Mouse (Mus musculus) ovary, postnatal 14 days (tissue): ENCODE measurements at regions not wholly inside any gene's neighbourhood (a gene's known extent, or its start where the extent isn't known, plus 50 kb on each side); places are given as distances from the start of the nearest gene placed in this dataset.

ENCODE experiments used
- DNase-seq: peaks from one replicate; pipeline ENCODE4 v3.0.0; 2022; ENCODE audit warnings: low spot score

DNA sequence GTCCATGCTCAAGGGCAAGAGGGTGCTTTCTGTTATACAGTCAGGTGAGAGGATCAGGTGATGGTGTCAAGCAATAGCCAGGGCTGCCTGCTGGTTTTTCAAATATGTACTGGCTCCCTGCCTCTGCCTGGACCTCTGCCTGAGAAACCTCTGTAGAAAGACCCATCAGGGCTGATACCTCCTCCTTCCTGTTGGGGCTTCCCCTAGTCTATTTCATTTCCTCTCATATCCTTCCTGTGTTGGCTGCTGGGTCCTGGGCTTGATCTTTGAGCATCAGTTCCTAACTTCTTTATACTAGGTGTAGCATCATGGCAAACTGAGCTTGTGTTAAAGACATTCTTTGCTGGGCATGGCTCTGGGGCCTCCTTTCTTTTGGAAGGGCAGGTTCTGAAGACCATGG lies 89.5 kb downstream of the Tmem38b start:
- DNase-seq, result no peak

DNA sequence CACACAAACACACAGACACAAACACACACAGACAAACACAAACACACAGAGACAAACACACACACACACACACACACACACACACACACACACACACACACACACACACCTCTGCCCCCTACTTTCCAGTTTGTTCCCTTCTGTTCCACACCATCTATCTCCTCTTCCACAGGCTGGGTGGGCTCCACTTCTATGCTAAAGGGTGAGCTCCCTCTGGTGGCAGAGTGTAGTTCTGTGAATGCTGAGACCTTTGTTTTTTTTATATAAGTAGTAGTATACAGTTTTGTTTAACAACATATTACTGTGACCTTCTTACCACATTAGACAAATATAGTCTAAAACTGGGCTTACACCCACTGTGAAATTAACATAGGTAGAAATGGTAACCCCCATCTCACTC lies 93.3 kb downstream of the Tmem38b start:
- peak; percentile 37 for DNase-seq

DNA sequence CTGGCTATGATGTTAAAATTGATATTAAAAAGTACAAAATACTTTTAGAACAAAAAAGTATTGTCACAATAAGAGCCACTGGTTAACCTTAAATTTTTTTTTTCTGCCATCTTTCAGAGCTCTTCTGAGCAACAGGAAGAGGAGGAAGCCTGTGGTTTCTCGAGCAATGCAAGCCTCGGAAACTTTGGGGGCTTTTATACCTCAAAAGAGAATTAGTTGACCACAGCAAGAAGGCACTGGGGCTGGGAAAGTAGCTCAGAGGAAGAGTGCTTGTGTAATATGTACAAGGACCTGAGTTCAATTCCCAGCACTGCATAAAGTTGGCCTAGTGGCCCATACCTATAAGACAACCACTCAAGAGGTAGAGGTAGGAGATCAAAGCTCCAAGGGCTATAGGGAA lies 94.7 kb downstream of the Tmem38b start:
- DNase-seq, result no peak

DNA sequence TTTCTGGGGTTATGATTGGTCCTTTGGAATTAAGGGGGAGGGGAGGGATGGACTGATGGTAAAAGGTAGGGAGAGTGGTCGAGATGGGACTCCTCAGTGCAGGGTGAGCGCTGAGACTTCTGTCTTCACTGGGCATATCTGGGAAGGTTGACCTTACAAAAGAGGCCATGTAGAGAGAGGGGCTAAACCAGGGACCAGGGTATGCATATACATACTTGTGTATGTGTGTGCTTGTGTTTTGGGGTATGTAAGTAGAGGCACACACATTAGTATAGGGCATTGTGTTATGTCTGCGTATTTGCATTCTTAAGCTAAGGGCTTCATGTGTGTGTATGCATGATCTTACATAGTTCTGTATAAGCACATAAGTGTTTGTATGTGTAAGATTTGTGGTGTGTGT lies 105.2 kb downstream of the Tmem38b start:
- DNase-seq, result no peak

DNA sequence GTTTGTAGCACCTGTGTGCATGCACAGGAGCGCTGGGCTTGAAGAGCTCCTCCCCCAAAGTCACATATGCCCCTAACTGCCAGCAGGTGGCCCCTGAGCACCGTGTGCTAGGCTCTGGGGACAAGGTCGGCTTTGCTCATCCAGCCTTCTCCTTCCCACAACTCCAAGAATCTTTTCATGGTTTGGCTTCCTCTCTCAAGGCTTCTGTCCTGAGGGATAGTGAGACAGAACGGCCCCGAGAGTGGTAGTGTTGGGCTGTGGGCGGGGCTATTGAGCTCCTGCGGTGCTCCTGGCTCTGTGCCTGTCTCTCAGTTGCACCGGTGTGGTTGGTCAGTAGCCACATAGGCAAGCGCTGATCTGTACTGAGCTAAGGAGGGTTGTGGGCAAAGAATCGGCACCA lies 105.7 kb downstream of the Tmem38b start:
- peak; percentile 36 for DNase-seq

DNA sequence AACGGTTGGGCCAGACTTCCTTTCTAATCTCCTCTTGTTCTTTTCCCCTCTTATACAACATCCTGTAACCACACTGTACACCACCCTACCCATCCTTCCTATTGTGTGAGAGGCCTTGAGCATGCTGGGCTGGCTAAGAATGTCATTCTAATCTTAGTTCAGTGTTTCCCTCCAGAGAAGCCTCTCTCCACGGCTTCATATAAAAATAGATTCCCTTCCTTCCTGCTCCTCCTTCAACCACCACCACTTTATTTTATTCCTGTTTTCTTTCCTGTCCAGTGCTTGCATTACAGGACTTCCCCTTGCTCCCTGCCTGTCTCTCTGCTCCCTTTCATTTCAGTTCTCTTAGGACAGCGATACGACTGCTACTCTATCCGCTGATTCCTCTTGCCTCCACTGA lies 109.5 kb downstream of the Tmem38b start:
- no peak for DNase-seq

DNA sequence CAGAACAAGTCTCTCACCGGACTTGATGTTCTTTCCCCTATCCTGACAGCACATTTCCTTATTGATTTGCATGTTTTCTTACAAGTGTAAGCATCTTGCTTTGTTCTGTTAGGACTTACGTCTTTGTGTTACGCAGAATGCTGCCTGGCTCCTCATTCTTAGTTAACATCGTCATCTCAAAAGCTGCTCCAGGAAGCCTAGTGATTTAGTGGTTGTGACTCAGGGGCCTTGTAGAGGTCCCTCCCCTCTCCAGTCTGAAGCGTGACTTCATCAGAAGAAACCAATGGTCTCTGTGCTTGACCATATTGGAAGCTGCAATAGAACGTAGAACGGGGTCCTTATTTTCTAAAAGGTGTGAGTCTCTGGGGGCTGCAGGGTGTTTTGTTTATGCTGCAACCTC lies 122.9 kb downstream of the Tmem38b start:
- DNase-seq, result no peak

DNA sequence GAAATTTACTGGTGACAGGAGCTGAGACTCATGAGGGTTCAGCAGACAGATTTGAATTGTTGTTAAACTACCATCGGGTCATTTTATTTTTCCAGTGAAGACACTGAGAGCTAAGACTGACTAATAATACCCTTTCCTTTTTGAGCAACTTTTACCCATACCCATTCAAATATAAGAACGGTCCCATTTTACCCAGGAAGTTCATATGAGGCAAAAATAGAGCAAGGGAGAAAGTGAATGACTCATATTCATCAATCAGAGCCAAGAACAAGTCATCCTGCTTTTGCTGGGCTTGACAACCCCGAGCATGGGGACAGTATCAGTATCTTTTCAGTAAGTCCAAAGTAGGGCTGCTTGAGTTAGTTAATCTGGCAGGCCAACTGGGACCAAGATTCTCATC lies 123.3 kb downstream of the Tmem38b start:
- DNase-seq, result no peak

DNA sequence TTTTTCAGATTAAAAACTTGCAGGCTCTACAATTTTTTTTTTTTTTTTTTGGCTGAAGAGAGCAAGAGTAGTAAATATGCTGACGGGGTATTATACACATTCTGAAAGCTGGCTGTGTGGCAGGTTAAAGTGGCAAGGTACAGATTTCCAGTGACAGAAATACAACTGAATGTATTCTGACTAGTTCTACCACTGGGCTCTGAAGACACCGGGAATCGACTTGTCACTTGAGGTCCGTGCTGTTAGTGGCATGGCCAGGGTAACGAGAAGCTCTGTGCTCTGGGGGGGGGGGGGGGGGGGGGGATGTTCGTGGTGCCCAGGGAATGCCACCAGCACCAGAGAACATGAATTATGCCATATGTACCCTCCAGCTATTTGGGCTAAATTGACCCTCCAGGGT lies 124.7 kb downstream of the Tmem38b start:
- no peak for DNase-seq

DNA sequence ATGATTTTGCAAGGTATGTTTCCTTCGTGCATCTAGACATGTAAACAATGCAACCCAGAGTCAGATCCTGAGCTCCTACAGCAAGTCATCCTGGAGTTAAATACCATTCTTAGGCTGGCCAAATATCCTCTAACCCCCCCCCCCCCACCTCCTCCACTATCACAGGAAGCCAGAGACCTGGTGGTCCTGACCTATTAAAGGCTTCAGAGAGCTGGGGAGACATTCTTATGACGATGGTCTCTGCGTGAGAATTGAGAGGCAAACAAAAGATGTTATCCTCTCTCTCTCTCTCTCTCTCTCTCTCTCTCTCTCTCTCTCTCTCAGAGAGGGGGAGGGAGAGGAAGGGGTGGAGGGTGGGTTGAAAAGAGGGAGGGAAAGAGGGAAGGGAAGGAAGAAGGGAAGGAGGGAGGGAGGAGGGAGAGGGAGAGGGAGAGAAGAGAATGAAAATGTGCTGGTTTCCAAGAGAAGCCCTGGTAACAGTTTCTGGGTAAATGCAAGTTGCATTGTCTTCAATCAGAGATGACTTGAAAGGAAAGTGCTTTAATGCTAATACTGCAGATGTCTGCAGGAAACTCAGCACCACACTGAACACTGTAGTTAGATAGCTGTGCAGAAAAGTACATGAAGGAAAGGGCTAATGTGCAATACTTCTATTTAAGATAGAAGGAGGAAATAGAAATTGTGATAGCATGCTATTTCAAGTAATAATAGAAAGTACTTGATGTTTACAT lies 125.3 kb downstream of the Tmem38b start:
- DNase-seq, result no peak

DNA sequence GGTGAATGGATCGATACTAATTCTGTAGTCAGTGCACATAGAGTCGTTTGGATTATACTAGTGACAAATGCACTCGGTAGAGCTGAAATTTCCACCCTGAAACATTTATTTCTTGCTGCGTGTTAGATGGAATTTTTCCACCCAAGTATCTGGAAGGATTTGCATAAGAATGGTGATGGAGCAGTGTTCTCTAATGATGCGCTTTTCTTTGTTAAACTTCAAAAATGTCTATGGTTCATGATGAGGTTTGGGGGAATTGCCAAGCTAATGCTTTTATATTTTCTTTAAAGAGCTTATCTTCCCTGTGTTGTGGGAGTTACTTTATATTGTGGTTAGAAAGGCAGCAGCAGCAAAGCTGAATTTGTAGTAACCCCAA lies 125.9 kb downstream of the Tmem38b start:
- DNase-seq, result no peak

DNA sequence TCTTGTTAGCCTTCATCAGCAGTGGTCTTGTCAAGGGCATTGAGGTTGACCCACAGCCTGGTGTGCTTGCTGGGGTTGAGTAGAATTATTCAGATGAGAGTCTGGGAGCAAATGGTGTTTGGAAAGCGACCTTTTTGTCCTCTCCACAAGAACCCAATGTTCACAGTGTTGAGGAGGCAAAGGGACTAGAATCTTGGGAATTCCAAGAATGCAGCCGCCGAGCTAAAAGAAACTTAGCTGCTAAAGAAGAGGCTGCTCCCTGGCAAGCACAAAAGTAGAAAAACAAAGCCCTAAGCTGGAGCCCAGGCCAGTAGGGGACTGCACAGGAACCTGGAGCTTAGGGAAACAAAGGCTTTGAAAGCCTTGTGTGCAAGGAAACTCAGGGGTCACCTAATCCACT lies 126.4 kb downstream of the Tmem38b start:
- no peak for DNase-seq

DNA sequence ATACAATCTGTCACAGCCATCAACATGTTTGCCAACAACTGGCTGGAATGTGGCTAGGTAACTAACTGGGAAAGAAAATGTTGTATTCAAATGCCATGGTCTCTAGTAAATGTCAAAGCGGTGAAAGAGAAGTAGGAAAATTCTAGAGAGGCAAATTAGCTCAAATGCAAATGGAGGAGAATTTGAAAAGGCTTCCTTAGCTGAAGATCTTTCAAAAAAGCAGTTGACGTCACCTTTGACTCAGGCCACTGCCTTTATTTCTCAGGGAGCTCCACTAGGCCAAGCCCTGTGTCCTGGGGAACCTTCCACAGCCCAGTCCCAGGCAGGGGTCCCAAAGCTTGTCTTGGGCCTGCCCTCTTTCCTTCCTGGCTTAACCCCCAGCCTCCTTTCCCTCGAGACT lies 136.6 kb downstream of the Tmem38b start:
- no peak for DNase-seq

DNA sequence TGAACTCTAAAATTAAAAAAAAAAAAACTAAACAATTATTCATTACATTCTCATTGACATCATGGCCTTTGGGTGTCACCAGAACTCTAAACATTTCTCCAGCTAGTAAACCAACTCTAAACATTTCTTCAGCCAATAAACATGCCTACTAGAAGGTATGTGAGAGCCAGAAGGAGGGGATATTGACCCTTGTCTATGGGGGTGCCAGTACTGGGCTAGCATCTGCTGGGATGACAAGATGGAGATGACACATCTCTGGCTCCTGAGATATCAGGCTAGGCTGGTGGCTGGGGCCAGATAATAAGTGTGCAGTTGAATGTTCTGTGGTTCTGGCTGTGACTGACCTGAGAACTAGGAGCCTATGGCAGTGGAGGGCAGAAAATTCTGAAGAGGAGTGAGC lies 144.6 kb downstream of the Tmem38b start:
- no peak for DNase-seq

DNA sequence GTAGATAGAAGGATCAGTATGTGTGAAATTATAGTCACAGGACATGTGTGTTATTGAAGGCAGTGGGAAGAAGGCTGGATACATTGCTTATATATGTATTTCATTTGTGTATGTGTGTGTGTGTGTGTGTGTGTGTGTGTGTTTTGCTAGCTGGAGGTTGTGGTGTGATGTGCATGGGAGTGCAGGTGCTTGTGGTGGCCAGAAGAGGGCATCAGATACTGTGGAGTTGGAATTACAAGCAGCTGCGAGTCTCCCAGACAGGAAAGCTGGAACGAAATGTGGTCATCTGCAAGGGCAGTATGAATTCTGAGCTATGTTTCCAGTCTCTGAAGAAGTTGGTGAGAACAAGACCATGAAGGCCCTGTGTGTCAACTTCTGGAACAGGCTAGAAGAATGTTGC lies 145.1 kb downstream of the Tmem38b start:
- no peak for DNase-seq

DNA sequence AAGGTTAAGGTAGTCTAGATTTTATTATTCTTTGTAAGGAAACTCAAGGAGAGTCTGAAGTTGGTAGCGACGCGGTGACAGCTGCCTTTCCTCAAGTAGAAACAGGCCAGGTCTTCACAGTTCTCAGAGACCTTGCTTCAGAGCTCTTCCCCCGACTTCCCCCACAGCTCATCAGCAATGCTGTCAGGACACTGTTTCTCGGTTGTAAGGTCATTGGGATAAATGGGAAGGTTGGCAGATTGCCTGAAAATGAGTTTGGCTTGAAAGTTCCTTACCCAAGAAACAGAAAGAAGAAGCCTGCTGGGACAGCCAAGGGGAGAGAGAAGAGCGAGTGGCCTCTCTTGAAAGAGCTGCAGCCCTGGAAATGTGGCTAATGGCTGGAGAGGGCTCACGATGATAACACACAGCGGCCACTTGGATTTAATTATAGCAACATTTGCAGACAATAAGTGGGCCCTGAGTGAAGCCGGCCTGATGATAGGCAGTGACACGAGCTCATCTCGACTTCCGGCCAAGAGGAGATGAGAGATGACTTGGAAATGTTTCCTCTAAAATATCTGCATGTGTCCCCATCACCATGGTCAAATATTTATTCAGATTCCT lies 150.3 kb downstream of the Tmem38b start:
- peak; percentile 15 for DNase-seq

DNA sequence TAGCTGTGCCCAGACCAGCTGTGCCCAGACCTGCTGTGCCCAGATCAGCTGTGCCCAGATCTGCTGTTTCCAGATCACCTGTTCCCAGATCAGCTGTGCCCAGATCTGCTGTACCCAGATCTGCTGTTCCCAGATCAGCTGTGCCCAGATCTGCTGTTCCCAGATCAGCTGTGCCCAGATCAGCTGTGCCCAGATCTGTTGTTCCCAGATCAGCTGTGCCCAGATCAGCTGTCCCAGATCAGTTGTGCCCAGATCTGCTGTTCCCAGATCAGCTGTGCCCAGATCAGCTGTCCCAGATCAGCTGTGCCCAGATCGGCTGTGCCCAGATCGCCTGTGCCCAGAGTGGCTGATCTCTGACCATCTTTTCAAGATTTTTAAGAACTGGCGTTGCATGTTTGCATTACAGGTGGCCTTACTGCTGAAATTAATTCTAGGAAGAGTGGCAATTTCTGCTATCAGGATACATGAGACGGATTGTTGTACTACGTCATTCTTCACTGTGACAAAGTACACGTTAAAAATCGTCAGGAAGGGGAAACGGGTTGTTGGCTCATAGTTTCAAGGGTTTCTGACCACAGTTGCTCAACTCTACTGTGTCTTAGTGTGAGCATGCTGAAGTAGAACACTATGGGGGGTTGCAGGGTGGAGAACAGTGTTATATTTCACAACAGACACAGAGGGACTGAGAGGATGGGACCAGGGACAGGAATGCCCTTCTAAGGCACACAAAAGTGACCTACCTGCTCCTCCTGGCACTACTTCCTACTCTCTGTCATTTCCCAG lies 160.9 kb downstream of the Tmem38b start:
- DNase-seq, result no peak

DNA sequence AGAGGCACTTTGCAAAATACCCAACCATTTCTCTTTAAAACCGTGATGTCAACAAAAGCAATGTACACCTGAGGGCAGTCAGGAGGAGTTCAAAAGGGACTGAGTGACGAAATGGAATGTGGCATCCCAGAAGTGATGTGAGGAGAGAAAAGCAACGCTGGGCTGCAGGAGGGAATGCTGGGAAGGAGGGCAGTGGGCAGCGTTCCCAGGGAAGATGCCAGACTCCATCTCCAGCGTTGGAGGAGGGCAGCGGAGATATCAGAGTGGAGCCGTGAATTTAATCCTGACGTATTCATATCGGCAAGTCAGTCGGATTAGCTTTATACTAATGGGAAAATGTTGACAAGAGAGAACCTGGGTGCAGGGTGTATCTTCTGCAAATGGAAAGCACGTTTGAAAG lies 161.7 kb downstream of the Tmem38b start:
- DNase-seq, result no peak

DNA sequence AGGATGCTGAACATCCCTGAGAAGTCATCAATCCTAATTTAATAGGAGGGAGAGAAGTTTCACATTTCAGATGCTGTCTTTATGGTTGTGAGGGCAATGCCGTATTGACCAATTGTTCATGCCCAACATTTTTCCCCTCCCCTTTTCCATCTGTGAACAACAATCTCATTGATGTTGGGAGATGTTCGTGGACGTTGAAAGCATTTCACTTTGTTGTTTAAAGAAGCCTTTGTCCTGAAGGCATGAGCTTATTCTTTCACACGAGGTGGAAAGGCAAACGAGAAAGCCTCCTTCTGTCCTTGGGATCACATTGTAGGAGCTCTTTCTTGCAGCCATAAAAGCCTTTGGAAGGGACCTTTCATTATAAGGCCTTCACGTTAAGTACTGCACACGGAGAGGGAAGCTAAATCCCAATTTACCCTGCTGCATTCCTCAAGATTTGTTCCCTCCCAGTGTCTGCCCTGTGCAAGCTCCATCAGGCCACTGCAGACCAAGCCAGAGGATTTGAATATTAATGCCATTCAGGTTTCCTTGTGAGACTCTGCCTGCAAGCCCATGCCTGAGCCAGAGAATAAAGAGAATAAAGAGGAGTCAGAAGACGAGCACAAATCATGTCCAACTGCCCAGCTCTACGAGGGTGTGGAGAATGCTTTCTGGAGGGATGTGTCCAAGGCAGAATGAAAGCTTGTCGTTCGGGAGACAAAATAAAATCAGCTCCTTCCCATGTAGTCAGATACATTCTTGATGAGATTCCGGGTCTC lies 195.4 kb downstream of the Tmem38b start:
- DNase-seq, result no peak

DNA sequence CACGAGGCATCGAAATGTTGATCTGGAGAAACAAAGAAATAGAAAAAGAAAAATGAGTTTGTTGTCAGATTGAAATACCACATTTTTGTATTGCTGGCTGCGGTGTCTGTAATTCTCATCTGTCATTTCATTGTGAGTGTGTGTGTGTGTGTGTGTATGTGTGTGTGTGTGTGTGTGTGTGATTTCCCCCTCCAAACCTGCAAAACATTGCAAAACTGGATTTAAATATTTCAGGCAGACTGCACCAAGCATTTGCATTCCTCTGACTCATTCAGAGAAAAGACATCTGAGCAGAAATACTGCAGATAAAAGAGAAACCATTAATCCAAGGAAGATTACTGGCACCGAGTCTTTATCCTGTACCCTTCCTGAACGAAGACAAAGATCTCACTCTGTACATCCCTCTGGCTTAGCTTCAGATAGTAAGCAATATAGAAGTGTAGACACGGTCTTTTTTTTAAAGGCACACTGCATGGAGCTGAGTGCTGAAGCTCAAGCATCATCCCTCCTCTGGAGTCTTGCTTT lies 196.1 kb downstream of the Tmem38b start:
- no peak for DNase-seq

DNA sequence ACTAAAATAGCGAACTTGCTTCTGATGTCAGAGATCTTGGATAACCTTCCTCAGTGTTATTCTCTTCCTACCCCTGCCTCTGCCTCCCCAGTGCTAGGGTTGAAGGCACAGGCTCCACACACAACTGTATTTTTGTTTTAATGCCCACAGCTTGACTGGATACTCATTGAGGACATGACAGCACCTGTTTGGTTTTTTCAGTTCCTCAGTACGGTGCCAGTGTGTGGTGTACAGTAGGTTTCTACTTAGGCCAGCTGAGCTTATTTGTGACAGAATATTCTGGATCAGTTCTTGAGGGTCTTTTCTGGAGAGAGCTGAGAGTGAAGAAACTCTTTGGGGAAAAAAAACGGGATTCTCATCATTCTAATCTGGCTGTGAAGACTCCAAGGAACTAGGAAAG lies 201.1 kb downstream of the Tmem38b start:
- DNase-seq, result no peak

DNA sequence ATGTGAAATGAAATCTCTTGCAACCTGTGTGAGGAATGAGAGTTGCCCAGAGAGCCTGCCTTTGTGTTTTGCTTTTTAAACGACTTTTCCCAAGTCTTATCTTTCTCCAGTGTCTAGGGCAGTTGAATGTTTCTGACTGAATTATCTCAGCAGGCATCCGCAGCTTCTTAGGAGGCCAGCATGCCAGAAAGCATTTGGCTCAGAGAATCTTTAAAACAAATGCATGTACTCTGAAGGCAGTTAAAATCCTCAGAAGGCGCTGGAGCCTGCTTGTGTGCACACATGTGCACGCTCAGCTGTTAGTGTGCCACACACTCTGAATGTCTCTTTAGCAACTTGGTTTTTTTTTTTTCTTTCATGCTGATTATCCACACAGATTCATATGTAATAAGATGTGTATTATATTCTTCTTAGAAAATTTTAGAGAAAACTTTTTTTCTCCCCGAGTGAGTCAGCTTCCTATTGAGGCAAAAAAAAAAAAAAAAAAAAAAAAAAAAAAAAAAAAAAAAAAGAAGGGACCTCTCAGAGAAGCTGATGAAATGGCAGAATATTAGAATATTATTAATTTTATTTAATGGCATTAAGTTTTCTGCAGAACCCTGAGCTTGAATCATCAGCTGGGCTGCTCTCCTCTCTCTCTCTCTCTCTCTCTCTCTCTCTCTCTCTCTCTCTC lies 201.9 kb downstream of the Tmem38b start:
- DNase-seq, result no peak
